ENCODE assay signal across 18 mouse cellular contexts in genomic region chr4:143183141-143183540, GRCm38 (mm10). TPM values are rescaled to one million over a fixed set of nuclear protein-coding genes. Genes with fewer than 3 reads are reported as not detected.
DNase-seq lines count a peak whose midpoint lies in the region; ATAC-seq and TF ChIP-seq lines count a peak whose summit lies in the region.
"Had no signal": no experiment of that assay in that cellular context is flagged by ENCODE, and none has a peak within 500 bp of the region (broad histone marks: within the 10 kb centered on the region; RNA-seq: fewer than 3 reads in every experiment).

No protein-coding gene starts in this region.

- no peak for TF ChIP-seq CTCF in forebrain, postnatal 0 days (IDR thresholded peaks at IDR 0.05; ENCODE audit: low read depth)

- 79% methylated on average over 6 of the region's 6 CpGs for WGBS in forebrain, postnatal 0 days
- WGBS in forebrain, embryonic 10.5 days = 94% methylated on average over 6 of the region's 6 CpGs
- WGBS in kidney, embryonic 16.5 days = 91% methylated on average over 6 of the region's 6 CpGs

- peak; percentile 25 for DNase-seq in forebrain, postnatal 0 days
- no peak for DNase-seq in forebrain, embryonic 10.5 days (ENCODE audit: extremely low spot score, low spot score)
- peak; percentile 45 to 46 for DNase-seq in frontal cortex, postnatal 14 days (ENCODE audit: low spot score in 2 of 2)
- DNase-seq in left cerebral cortex, adult 18-20 months (ENCODE audit: low spot score in 2 of 2) = peak; percentile 38 to 54
- peak; percentile 30 for DNase-seq in right cerebral cortex, postnatal 25 days
- DNase-seq in adrenal gland, postnatal 25 days = no peak
- no peak for DNase-seq in T-cell, adult 2 months (ENCODE audit: low spot score)
- DNase-seq: adrenal gland, postnatal 10 days; cerebellum, adult 9-11 months; gastrocnemius, postnatal 10 days; heart, adult 18-20 months; kidney, adult 8-10 months had no signal

- no peak overlapping the region for H3K9ac ChIP-seq in forebrain, postnatal 0 days
- no peak overlapping the region for H3K9ac ChIP-seq in kidney, embryonic 16.5 days (replicated peaks; ENCODE audit: low read length)
- H3K9ac ChIP-seq: limb, embryonic 13.5 days; liver, embryonic 14.5 days; midbrain, embryonic 15.5 days had no signal

- no peak overlapping the region for H3K4me3 ChIP-seq in forebrain, postnatal 0 days (ENCODE audit: low read depth, low read length)
- H3K4me3 ChIP-seq in forebrain, embryonic 10.5 days = no peak overlapping the region
- no peak overlapping the region for H3K4me3 ChIP-seq in kidney, embryonic 16.5 days (ENCODE audit: low read length)
- H3K4me3 ChIP-seq: hindbrain, embryonic 10.5 days; limb, embryonic 13.5 days; megakaryocyte, embryonic 14.5 days; midbrain, embryonic 15.5 days had no signal

- H3K27me3 ChIP-seq in forebrain, postnatal 0 days (ENCODE audit: insufficient read depth, low read length) = no peaks in the 10 kb centered on the region
- no peaks in the 10 kb centered on the region for H3K27me3 ChIP-seq in forebrain, embryonic 10.5 days (ENCODE audit: poor library complexity, severe bottlenecking)
- H3K27me3 ChIP-seq in kidney, embryonic 16.5 days (ENCODE audit: insufficient read depth, low read length) = no peaks in the 10 kb centered on the region
- H3K27me3 ChIP-seq: limb, embryonic 13.5 days; midbrain, embryonic 15.5 days had no signal

- no peak overlapping the region for H3K4me2 ChIP-seq in forebrain, postnatal 0 days (ENCODE audit: low read depth)
- H3K4me2 ChIP-seq in kidney, embryonic 16.5 days (replicated peaks; ENCODE audit: low read depth, low read length) = no peak overlapping the region
- H3K4me2 ChIP-seq: limb, embryonic 13.5 days; midbrain, embryonic 15.5 days had no signal

- no peaks in the 10 kb centered on the region for H3K4me1 ChIP-seq in forebrain, postnatal 0 days (ENCODE audit: insufficient read depth)
- H3K4me1 ChIP-seq in forebrain, embryonic 10.5 days = no peaks in the 10 kb centered on the region
- H3K4me1 ChIP-seq in kidney, embryonic 16.5 days (ENCODE audit: insufficient read depth, low read length) = no peaks in the 10 kb centered on the region
- H3K4me1 ChIP-seq: limb, embryonic 13.5 days; megakaryocyte, embryonic 14.5 days; midbrain, embryonic 15.5 days had no signal

- no peak for ATAC-seq in forebrain, postnatal 0 days
- no peak for ATAC-seq in kidney, embryonic 16.5 days (ENCODE audit: low FRiP score, low TSS enrichment)
- ATAC-seq: midbrain, embryonic 15.5 days had no signal

- H3K27ac ChIP-seq in forebrain, postnatal 0 days (ENCODE audit: low read depth, low read length) = no peak overlapping the region
- H3K27ac ChIP-seq in forebrain, embryonic 10.5 days = no peak overlapping the region
- no peak overlapping the region for H3K27ac ChIP-seq in kidney, embryonic 16.5 days (ENCODE audit: low read length)
- H3K27ac ChIP-seq: hindbrain, embryonic 10.5 days; limb, embryonic 13.5 days; liver, embryonic 14.5 days; midbrain, embryonic 15.5 days had no signal

- no peaks in the 10 kb centered on the region for H3K36me3 ChIP-seq in forebrain, postnatal 0 days (ENCODE audit: insufficient read depth)
- peaks cover 32% of the 10 kb centered on the region for H3K36me3 ChIP-seq in forebrain, embryonic 10.5 days (replicated peaks)
- no peaks in the 10 kb centered on the region for H3K36me3 ChIP-seq in kidney, embryonic 16.5 days (ENCODE audit: insufficient read depth, low read length)
- H3K36me3 ChIP-seq: midbrain, embryonic 15.5 days had no signal

- no peaks in the 10 kb centered on the region for H3K9me3 ChIP-seq in forebrain, postnatal 0 days (ENCODE audit: low read length)
- no peaks in the 10 kb centered on the region for H3K9me3 ChIP-seq in forebrain, embryonic 10.5 days
- no peaks in the 10 kb centered on the region for H3K9me3 ChIP-seq in kidney, embryonic 16.5 days (ENCODE audit: low read length)
- H3K9me3 ChIP-seq: hindbrain, embryonic 10.5 days; limb, embryonic 13.5 days; megakaryocyte, embryonic 14.5 days; midbrain, embryonic 15.5 days had no signal

RNA-seq across cellular contexts. Expression of gene Prdm2, which starts 29.7 kb away (rescaled TPM):
- total RNA-seq in forebrain, postnatal 0 days (2014; rRNA removed) = 20.0 and 23.7 TPM in 2 replicates
- 8.4 and 12.1 TPM in 2 replicates for polyA plus RNA-seq in forebrain, postnatal 0 days (2015; fragmentation: Nextera tagmentation; extraction: Ambion mirVana)
- 15.2 and 16.0 TPM in 2 replicates for polyA plus RNA-seq in forebrain, embryonic 10.5 days (2016; fragmentation: Nextera tagmentation; extraction: Ambion mirVana)
- 10 to 100 TPM; 44.1 to 45.1 TPM for total RNA-seq in left cerebral cortex, adult 18-20 months (2021)
- 32.4 and 32.5 TPM in 2 replicates for total RNA-seq in adrenal gland, postnatal 25 days (2021)
- 9.7 and 11.6 TPM in 2 replicates for polyA plus RNA-seq in kidney, embryonic 16.5 days (2015; fragmentation: Nextera tagmentation; extraction: Ambion mirVana)

Comparison
In these comparisons a context has a peak if more than half of its experiments do, and no peak if none do; other contexts are left out.
1. DNase-seq: peak in forebrain, postnatal 0 days (single experiment), frontal cortex, postnatal 14 days (2 of 2), left cerebral cortex, adult 18-20 months (2 of 2) and right cerebral cortex, postnatal 25 days (single experiment); none in forebrain, embryonic 10.5 days (single experiment), adrenal gland, postnatal 25 days (single experiment) and T-cell, adult 2 months (single experiment).